Mouse (Mus musculus) heart, postnatal 4 days (tissue): ENCODE results near the gene Hhatl. TPM values are rescaled to one million over a fixed set of nuclear protein-coding genes. Genes with fewer than 3 reads are reported as not detected.

Source experiments
- DNase-seq: peaks from one replicate; pipeline ENCODE4 v3.0.0; 2021
- total RNA-seq, 2 experiments: library from RNA; stranded (reverse); gene quantifications; 2 replicates each; pipeline ENCODE4 v1.2.3; 2021

Hhatl gene
- total RNA-seq, 2 experiments from 2014 or later = 72.5 to 84.4 TPM

DNA sequence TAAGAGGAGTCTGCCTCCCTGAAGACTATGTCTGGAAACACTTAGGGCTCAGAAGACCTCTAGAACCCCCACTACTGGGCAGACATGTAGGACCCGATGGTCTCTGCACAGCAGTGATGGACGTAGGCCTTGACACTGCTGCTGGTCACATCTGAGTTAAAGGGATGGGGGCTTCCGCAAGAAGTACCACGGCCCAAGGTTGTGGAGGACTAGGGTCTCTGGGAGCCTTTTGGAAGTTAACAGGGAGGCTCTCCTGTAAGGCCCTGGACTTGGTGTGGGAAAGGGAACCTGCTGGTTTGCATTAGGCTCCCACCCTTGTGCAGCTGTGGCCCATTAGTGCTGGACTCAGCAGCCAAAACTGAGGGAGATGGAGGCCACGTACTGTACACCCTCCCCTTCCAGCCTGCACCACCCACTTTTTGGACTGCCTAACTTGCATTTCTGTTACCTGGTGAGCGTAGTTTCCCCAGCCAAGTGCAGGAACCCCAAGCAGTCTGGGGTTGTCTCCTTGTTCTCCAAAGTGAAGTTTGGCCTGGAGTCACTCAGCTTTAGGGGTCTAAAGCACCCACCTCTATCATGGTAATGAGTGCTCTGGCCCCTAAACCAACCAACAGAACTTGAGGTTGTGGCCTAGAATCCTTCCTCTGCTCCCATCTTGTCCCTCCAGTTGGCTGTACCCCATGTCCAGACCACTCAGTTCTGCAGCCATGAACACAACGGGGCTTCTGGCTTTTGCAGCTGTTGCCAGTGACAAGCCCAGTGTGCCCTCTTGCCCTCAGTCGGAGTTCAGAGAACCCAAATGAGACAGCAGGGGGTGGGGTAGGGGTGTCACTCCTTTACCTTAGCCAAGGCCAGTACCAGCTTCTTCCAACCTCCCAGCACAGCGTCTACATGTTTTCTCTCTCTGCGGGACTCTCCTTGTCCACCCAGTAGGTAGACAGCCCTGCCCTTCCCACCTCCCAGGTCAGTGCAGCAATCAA lies 34.2 kb downstream of the Hhatl start:
- DNase-seq = no peak

DNA sequence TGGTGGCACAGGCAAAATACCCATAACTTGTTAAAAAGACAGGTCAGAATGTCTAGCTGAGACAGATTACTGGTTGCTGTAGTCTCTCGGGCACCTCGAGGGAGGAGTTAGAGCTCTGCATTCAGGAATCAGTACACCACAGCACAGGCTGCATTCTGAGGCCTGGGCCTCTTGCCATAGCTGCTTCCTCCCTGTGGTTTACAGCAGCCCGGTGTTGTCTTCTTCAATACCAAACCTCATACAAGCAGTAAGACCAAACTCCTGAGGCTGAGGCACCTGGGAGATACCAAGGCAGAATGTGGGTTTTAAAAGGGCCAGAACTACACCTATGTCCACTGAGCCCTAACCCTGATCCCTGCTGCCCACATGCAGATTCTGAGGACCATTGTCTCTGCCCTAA lies 34.9 kb downstream of the Hhatl start:
- DNase-seq = no peak

DNA sequence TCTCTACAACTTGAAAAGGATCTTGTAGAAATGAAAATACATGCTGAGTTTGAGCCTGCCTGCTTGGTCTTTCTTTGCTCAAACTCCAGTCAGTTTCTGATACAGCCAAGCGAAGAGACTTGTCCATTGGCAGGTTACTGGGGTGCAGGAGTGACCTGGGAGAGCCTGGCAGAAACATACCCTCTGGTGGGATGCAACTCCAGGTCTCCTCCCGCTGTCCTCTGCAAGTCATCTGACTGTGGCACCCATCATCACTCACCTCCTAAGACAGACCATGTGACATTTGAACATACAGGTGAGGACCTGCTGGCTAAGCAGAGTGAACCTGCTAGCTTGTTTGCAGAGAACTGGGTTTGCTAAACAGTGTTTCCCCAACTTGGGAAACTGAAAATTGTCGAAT lies 35.5 kb downstream of the Hhatl start:
- DNase-seq = no peak

DNA sequence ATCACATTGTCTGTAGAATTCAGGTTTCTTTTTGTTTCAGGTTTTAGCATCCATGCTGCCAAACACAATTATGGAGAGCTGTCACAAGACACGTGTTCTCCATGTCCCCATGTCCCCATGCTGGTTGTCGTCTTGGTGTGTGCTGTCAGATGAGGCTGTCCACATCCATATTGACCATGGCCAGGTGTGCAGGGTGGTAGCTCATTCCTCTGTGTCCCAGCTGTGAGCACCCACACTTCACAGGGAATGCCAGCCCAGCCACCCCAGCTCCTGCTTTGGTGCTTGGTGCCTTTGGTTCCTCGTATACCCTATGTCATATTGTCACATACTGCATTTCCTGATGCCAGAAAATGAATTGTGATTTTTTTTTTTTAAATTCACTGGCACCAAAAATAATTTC lies 37.7 kb downstream of the Hhatl start:
- no peak for DNase-seq

DNA sequence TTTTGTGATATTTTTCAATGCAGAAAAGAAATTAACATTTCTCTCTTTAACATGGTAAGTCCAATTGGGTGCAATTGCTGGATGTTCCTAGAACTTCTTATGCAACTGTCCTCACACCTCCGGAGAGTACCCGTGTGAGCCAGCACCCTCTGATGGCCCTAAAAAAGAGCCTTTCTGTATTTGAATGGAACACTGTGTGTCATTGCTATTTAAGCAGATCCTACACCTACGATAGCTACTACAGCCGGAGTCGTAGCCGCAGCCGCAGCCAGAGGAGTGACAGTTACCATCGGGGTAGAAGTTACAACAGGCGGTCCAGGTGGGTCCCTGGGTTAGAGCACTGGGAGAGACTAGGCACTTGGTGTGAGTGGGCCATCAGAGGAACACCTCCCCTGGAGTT lies 39.5 kb downstream of the Hhatl start:
- no peak for DNase-seq

DNA sequence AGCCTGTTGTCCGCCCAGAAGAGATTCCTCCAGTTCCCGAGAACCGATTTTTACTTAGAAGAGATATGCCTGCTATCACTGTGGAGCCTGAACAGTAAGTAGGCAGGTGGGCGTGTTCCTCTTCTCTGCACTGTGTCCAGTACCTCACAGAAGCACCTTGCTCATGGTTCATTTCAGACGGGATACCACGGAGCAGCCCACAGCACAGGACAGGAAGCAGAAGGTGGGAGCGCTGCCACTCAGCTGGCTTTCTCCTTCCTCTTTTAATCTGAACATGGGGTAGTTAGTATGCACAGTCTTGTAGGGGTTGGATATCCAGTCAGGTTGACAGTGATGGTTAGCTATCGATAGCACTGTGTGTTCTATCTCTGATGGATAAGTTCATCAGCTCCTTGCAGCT lies 48.3 kb downstream of the Hhatl start:
- DNase-seq = no peak

DNA sequence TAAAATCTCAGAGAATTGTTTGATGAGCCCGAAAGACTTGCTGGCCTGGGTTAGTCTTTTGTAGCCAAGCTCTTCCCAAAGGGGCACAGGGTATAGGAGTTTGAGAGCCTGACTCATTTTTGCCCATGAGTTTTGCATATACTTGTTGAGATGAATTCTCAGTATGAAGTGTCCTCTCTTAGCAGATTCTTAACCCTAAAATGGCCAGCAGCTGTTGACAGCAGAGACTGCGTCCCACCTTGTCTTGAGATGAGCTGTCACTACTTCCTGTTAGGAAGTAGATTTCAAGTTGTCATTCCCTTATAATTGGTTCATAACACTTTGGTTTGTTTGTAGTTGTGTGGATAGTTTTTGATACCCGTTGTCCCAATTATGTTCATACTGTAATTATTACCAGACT lies 51.1 kb downstream of the Hhatl start:
- DNase-seq = no peak

DNA sequence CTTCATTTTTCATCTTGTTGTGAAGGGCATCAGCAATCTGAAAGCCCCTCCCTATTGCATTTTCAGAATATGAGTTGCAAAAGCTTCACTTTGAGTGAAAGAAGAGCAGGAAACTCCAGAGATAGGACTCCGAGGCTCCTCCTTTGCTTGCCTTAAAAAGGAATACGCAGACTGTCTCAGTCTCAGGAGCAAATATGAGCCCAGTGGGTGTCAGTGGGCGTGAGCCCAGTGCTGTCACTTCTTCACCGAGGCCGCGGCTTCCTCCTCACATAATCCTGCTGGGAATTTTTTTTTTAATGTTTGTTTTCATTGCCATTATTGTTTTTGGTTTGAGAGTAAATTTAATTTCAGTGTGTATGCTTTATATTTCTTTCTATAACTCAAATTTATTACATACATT lies 51.8 kb downstream of the Hhatl start:
- no peak for DNase-seq

Other genes starting within 250 kb of the Hhatl start
- gene Lyzl4, start 150.4 kb downstream of the Hhatl start, total RNA-seq = under 1 TPM in 1 of 2 experiments, not detected in 1; 0.32 TPM
- gene Vipr1, start 149.8 kb downstream of the Hhatl start, total RNA-seq = 1 to 10 TPM in 1 of 2 experiments, under 1 TPM in 1; 0.64 to 2.4 TPM
- 1 to 10 TPM; 5.1 to 6.4 TPM for gene Sec22c, start 87.0 kb downstream of the Hhatl start, total RNA-seq
- gene Ss18l2, start 82.2 kb downstream of the Hhatl start, total RNA-seq = 100 to 1,000 TPM; 115 to 127 TPM
- gene Nktr, start 73.3 kb downstream of the Hhatl start, total RNA-seq = 10 to 100 TPM; 67.6 to 73.5 TPM
- 10 to 100 TPM; 75.6 to 81.6 TPM for gene Zfp651, start 33.2 kb downstream of the Hhatl start, total RNA-seq
- 10 to 100 TPM; 14.1 to 15.4 TPM for gene Klhl40, start 14.9 kb downstream of the Hhatl start, total RNA-seq
- gene Ccdc13, start 47.0 kb upstream of the Hhatl start, total RNA-seq = not detected
- 100 to 1,000 TPM; 153 to 165 TPM for gene Higd1a, start 65.9 kb upstream of the Hhatl start, total RNA-seq
- gene Ackr2, start 105.8 kb upstream of the Hhatl start, total RNA-seq = 1 to 10 TPM; 3.1 to 5.8 TPM
- not detected for gene Cyp8b1, start 123.8 kb upstream of the Hhatl start, total RNA-seq
- under 1 TPM; 0.77 to 0.79 TPM for gene Fam198a, start 158.5 kb upstream of the Hhatl start, total RNA-seq
- gene Pomgnt2, start 204.6 kb upstream of the Hhatl start, total RNA-seq = 1 to 10 TPM; 7.8 to 7.9 TPM